Mouse (Mus musculus) embryonic stem cell, embryonic (primary cell): ENCODE measurements at regions not wholly inside any gene's neighbourhood (a gene's known extent, or its start where the extent isn't known, plus 50 kb on each side); places are given as distances from the start of the nearest gene placed in this dataset.

Experiments
- CTCF ChIA-PET, 4 experiments: fragments of 300-600 bp in 2 of 4; fragments of 350-600 bp in 2 of 4; sonication (Branson Sonifier 250); formaldehyde crosslinking; loops; one replicate each; lab custom pipeline; 2022; ENCODE audit warnings: inconsistent platforms in 2 of 4; lab: Charles Lee
- POLR2A ChIA-PET, 4 experiments: fragments of 300-600 bp in 2 of 4; fragments of 350-600 bp in 2 of 4; sonication (Branson Sonifier 250); formaldehyde crosslinking; loops; one replicate each; lab custom pipeline; 2022; ENCODE audit warnings: antibody characterized with exemption in 4 of 4, inconsistent platforms in 1 of 4; lab: Charles Lee

DNA sequence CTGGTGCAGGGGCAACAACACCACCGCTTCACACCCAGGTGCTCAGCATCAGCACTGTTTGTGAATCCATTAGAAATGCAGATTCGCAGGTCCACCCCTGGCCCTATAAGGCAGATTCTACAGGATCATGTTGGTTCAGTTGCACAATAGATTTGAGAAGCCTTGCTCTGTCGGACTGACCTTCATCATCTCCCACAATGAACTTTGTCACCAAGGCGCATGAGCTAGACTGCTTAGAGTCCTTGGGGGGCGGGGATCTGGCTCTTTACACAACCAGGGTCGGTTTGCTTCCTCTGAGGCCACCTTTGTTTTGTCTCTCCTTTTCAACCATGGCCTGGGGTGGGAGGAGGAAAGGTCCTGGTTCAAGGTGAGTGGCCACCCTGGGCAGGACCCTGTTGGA lies 209.7 kb downstream of the Igsf11 start:
- ChIA-PET POLR2A (no interaction called here), CTCF (no interaction called here)

DNA sequence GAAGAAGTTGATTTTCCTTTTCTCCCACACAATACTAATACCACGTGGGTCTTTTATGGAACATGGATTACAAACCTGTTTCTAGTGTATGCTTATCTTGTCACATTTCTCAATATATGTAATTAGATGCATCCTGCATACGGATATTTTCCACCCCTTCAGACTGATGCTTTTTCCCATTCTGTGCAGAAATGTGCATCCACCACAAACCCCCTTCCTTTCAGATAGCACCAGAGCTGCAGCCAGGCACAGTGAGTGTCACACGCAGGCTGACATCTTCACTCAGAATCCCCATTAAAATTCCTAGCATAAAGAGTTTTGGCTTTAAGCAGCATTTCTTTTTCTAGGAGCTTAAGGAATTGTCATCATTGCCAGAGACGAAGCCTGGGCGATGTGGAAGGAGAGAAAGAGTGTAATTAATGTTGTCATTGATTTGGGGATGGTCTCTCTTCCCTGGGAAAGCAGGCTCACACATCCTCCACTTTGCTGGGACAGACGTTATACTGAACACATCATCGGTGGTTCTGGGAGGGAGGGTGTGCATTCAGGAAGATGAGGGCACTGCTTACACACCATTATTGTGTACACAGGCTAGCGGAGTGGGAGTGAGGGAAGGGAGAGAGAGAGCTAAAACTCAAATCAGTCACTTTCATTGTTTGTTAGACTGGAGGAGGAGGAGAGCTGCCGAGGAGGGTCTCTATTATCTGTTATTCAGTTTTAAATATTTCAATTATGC lies 211.1 kb downstream of the Igsf11 start:
- ChIA-PET POLR2A (no interaction called here), CTCF (no interaction called here)

DNA sequence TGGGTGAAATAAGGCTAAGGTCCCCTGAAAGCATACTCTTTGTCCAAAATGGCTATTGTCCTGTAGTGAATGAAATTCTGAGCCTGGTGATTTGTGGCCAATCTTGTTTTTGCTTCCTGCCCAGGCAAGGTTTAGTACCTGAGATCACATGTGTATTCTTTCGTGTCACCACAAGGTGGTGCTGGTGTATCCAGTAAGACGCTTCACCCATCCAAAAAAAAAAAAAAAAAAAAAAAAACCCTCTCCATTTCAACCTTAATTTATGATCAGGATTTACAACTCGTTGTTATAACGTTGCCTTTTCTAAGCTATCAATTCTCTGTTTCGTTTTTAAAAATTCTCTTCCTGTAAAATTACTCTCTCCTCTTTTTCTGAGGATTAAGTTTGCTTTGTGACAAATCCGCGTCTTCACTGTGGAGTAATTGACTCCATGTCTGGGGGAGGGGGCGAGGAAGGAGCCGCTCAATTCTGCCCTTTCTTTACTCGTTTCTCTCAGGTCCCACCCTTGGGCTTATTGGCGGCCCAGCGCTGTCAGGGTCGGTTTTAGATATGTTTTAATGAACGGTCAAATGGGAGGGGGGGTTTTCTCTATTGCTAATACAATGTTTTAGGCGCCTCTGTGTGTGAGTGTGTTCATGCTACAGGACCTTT lies 217.0 kb downstream of the Igsf11 start:
- CTCF ChIA-PET = interaction anchor here in 2 of 4 experiments (0.6 kb wide), 3 partner anchors 285 to 1578 kb away, joined by 4 to 6 read pairs (median 5); no protein-coding TSS in a partner anchor
- POLR2A ChIA-PET = no interaction called here

DNA sequence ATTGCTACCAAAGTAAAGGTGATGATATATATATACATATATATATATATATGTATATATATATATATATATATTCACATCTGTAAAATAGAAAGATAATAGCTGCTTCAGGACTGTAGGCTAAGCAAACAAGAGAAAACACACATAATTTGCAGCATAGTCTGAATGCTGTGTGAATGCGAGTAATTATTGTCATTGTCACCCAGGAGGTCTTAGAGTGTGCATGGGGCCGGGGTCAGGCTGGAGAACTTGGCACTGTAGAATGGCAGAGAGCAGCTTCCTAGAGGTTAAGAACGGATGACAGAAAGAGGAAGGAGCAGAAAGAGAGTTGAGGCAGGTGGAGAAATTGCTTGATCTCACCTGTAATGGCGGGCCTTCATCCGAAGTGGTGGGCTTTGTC lies 217.6 kb downstream of the Igsf11 start:
- ChIA-PET CTCF (interaction anchor here in 3 of 4 experiments (0.6 to 0.7 kb wide), 4 partner anchors 187 to 1578 kb away, joined by 3 to 6 read pairs (median 4); no protein-coding TSS in a partner anchor), POLR2A (no interaction called here)

DNA sequence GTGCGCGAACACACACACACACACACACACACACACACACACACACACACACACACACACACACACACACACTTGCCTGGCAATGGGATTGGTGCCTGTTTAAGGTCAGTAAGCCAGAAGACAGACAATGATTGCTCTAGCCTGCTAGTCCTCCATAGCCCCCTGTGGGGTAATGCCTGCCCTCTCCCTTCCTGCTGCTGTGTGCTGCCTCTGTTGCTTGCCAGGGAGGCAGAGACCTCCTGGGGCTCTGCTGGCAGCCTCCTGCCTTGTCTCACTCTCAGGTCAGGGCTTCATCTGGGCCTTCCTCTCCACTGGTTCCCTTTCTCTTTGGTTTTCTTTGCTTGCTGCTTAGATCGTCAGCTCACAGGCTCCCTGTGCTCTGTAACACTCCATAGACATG lies 225.6 kb downstream of the Igsf11 start:
- ChIA-PET POLR2A (no interaction called here), CTCF (no interaction called here)

DNA sequence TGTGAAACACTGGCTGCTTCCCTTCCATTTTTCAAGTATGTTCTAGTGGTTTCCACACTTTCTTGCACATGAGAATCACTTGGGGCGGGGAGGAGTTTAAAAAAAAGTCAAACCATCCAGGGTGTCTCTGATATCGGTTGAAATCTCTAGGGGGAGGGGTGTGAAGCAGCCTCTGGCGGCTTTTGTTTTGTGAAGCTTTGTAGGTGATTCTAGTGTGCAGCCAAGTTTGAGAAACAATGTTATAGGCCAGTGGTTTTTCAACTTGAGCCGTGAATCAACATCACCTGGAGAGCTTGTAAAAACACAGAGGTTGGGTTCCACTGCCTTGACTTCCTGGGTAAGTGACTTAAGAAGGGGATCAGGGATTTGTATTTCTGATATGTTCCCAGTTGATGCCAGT lies 227.3 kb downstream of the Igsf11 start:
- ChIA-PET CTCF (no interaction called here), POLR2A (interaction anchor here in 2 of 4 experiments (0.6 to 0.7 kb wide), 2 partner anchors 113 to 794 kb away, joined by 3 to 5 read pairs; no protein-coding TSS in a partner anchor)

DNA sequence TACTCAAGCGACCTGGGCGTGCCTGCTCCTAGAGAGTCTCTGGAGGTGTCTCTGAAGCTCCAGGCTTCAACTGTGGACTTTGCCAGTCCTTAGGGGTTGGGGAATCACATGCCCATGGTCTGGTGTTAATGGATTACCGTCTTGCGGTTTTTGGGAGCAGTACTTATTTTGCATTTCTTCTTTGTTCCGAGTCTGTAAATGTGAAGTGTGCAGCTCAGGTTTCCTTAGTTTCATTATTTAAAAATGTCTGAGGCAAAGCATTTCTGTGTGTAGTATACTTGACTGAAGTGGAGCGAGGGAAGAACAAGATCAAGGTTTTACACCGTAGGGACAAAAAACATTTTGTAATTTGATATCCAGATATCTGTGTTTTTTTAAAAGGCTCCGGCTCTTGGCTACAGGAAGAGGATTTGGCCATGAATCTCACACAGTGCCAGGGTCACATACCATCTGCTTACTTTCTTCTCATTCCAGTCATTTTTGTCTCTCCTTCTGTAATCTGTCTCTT lies 231.0 kb downstream of the Igsf11 start:
- POLR2A ChIA-PET = interaction anchor here in 1 of 4 experiments (0.6 kb wide), 1 partner anchor 904 kb away, joined by 4 read pairs; no protein-coding TSS in a partner anchor

DNA sequence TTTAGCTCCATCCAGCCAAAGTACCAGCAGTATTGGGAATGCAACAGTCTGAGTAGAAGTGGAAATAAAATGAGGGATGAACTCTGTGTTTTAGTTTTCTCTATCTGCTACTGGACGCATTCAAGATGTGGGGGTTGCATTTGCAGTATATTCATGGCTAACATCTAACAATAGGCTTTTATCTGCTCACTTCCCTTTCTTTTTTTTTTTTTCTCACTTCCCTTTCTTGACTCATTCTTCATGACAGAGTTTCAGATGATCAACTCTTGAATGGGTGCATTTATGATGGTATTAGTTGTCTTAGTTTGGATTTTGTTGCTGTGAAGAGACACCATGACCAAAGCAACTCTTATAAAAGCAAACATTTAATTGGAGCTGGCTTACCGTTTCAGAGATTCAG lies 240.0 kb downstream of the Igsf11 start:
- CTCF ChIA-PET = no interaction called here
- POLR2A ChIA-PET = no interaction called here

More for the DNA sequence above, 231.0 kb downstream of the Igsf11 start:
- CTCF ChIA-PET = interaction anchor here in 1 of 4 experiments (0.5 to 1.1 kb wide), 2 partner anchors 16 to 39 kb away, joined by 3 to 5 read pairs; no protein-coding TSS in a partner anchor

DNA sequence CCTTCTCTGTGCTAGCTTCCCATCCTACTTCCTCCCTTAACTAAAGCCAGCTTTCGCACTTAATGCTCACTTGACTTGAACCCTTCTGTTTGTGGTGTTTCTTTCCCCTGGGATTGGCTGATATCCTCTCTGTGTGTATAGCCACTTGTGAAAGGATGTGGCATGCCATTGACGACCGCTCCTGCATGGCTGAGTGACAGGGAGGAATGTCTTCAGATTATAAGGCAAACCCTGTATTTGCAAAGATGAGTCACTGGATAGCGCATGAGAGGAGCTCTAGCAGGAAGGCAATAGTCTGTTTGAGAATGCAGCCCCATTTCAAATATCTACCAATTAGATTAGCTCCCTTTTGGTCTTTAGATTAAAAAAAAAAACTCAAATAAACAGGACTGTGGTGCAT lies 243.3 kb downstream of the Igsf11 start:
- ChIA-PET POLR2A (no interaction called here), CTCF (no interaction called here)

DNA sequence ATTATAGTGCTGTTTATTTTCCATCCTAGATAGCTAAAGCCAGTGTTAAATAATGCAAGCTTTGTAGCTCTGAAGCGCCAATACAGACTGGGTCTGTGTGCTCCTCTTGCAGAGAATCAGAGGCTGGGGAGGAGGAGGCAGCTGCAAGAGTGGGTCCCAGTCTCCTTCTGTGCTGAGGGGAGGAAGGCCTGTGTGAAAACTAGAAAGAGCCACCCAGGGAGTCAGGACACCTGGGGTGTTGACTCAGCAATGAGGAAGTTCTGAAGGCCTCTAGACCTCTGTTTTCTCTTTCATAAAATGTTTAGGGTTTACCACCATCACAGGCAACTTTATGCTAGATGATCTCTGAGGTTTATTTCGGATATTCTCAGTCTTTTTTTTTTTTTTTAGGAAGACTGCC lies 254.7 kb downstream of the Igsf11 start:
- POLR2A ChIA-PET = no interaction called here

DNA sequence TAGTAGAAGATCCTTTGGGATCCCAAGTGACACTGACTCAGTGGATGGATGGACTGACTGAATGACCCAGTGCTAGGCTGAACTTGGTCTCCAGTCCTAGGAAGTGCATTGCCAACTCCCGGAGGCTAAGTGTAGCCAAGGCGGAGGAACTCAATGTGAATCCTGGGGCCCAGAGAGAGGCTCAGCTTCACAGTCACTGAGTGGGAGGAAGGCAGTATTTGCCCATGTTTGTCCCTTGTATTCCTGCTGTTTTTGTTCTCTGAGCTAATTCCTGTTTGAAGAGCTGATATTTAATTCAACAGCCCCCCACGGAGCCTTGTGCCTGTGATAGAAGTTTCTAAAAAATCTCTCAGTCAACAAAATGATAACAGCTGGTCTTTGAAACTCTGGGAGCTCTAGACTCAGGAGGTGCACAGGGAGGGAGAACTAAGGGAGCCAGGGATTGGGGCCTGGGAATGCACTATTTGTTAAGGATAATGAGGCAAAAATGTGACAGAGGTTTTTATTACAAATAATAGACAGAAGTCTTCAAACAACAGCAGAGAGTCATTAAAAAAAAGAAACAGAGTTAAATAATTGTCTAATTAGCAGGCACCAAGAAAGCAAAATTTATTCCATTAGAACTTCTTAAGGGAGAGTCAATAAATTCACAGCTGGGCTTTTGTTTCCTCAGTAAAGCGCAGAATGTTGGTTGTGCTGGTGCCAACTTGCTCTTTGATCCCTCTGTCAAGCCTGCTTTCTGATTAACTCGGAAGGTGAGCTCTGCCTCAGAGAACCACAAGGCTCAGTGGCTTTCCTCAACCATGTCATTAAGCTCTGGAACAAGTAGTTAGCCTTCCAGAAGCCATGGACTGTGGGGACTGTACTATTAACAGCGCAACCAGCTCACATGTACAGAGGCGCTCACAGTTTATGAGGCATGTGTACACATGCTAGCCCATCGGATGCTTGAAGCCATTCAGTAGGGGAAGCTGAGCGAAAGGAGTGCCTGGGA lies 259.2 kb downstream of the Igsf11 start:
- ChIA-PET CTCF (no interaction called here), POLR2A (interaction anchor here in 1 of 4 experiments (0.6 kb wide), 1 partner anchor 467 kb away, joined by 3 read pairs; no protein-coding TSS in a partner anchor)

More for the DNA sequence above, 254.7 kb downstream of the Igsf11 start:
- CTCF ChIA-PET = no interaction called here

DNA sequence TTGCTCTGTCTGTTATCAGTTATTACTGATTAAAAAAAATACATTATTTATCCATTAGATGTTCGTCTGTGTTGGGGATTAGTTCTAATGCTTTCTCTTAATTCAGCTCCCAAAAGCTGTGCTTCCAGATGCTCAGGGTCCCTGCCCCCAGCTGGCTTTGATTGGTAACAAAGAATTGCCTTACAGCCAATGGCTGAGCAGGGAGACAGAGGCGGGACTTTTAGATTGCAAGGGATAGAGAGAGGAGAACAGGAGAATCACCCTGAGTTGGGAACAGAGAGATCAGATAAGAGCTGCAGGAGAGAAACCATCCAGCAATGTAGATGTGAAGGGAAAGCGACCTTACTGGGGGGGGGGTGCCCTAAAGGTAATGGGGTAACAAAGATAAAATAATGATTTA lies 266.4 kb downstream of the Igsf11 start:
- POLR2A ChIA-PET = no interaction called here

DNA sequence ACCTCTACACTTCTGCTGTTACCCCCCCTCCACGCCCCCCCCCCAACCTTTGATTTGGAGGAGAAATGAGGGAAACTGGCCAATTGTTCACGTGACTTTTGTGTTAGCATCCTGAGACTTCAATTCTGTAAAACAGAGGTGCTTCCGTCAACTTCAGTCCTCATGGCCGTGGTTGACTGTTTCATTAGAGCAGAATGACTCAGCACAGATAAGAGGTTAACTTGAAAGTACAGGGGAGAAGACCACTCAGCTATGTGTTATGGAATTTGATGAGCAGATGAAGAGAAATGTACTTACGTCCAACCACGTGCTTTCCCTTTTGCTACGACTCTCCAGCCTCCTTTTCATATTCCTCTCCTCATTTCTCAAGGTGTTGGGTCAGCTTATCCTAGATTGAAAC lies 267.3 kb downstream of the Igsf11 start:
- ChIA-PET CTCF (interaction anchor here in 1 of 4 experiments (0.6 kb wide), 1 partner anchor 177 kb away, joined by 8 read pairs; no protein-coding TSS in a partner anchor), POLR2A (no interaction called here)

More for the DNA sequence above, 266.4 kb downstream of the Igsf11 start:
- CTCF ChIA-PET = no interaction called here

DNA sequence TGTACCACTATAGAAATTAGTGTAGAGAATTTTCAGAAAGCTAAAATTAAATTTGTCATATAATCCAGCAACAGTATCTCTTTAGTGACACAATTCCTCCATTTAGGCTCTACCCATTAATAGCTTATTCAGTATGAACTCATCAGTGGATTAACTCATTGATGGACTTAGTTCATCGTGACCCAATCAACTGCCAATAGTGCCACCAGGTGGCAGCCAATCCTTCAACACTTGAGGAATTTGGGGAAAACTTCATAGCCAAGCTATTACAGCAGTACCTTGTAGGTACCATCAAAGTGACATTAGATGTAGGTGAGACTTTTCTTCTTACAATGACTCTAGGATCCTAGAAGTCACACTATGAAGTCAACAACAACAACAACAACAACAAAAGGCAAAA lies 270.2 kb downstream of the Igsf11 start:
- ChIA-PET POLR2A (no interaction called here), CTCF (interaction anchor here in 1 of 4 experiments (0.5 to 1.2 kb wide), 2 partner anchors 39 to 155 kb away, joined by 3 read pairs; no protein-coding TSS in a partner anchor)

DNA sequence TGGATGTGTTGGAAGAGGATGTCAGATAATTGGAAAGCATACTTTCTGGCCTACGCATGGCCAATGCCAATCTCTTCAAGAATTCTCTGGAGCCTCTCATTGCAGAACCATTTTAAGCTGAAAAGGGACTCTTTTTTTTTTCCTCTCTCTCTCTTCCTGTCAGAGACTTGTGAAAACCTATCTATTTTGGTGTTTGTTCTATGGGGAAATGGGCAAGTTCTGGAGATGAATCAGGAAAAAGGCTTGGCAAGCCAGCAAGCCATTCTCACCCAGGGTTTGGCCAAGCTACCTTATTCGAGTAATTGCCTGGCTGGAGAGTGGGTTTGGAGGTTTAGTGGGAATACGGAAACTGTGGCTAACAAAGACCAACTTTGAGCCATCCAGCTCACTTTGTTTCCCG lies 299.4 kb downstream of the Igsf11 start:
- ChIA-PET CTCF (no interaction called here), POLR2A (no interaction called here)

DNA sequence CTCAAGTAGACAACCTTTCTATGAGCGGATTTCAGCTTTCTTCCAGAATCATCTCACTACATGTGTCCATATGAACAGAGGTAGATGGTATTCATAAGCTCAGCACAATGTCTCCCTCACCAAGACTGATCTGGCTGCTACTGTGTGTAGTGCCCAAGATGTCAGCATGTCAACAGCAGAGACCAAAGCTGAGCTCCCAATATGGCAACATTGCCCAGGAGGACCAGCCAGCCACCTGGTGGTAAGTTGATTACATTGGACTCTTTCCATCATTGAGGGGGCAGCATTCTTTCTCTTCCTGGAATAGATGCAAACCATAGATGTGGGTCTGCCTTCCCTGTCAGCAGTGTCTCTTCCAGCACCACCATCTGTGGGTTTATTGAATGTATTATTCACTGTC lies 303.0 kb downstream of the Igsf11 start:
- ChIA-PET CTCF (interaction anchor here in 1 of 4 experiments (0.5 kb wide), 1 partner anchor 1689 kb away, joined by 6 read pairs; no protein-coding TSS in a partner anchor), POLR2A (no interaction called here)

DNA sequence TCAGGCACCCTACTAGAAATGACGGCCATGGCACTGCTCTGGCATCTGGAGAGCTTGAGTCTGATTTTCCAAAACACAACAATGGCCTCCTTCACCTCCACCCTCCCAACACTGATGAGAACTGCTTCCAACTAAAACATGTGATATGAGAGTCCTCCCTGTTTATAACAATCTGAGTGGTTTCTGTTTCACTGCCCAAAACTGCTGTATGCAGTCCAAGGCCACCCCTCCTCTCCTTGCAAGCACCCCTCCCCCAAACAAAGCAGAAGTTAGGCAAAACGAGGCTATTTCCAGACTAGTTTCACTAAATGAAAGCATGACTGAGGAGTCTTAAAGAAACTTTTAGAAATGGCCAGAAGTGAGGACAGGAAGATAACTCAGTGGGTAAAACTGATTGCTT lies 304.4 kb downstream of the Igsf11 start:
- ChIA-PET CTCF (no interaction called here), POLR2A (no interaction called here)

DNA sequence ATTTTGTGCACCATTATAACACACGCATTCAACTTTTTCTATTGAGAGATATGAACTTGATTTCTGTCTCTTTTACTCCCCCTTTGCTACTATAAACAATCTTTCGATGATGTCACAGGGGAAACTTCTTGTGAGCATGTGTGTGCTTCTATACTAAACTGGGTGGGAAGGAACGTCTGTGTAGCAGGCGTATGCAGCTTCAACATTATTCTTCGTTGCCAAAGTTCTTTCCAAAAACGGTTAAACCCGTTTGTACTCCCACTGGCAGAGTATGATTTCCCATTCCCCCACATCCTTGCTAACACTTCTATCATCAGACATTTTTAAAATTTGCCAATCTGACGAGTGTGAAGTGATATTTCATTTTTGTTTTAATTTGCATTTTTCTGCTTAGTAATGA lies 331.1 kb downstream of the Igsf11 start:
- ChIA-PET CTCF (no interaction called here), POLR2A (no interaction called here)

DNA sequence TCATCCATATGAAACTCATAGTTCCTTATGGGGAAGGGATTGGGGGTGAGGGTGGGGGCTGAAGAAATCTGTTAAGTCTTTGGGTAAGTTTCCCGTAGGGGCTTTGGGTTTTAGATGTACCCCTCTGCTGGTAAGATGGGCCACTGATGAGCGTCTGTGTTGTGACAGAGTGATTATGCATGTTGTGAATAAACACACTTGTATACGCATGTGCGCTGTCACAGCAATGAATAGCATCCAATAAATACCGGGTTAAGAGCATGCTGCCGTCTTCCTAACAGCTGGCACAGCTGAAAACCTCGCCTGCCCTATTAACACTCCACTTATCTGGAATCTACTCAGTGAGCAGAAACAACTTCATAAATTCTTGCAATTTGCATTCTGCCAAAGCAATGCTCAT lies 337.0 kb downstream of the Igsf11 start:
- ChIA-PET CTCF (no interaction called here), POLR2A (no interaction called here)
